Mouse (Mus musculus): Measurements from ENCODE around the gene Abi3.

- TF ChIP-seq CTCF (conservative IDR thresholded peaks at IDR 0.05; ENCODE audit: insufficient read depth, insufficient read length, low read depth, low read length) (no peak), POLR2A (IDR thresholded peaks at IDR 0.05; ENCODE audit: low read depth, low read length) (no peak)
Observed at GRCm38 (mm10) chr11:95835832-95836231, 6.4 kb downstream of the Abi3 start.
